Mouse (Mus musculus): ENCODE measurements around the gene Stk11ip. TPM values are rescaled to one million over a fixed set of nuclear protein-coding genes. Genes with fewer than 3 reads are reported as not detected.

Gene Stk11ip
- total and polyA plus RNA-seq, 3 experiments, result 30.0 to 201 (median 35.2) TPM

GRCm38 (mm10) chr1:75505956-75506831, 15.1 kb upstream of the Stk11ip start, which contains the start of gene Obsl1:
Obsl1 (minus strand) TSS chr1:75506452.
- Histone ChIP-seq H3K4me3 (ENCODE audit: low read depth, low read length) (peak within 1 kb of the TSS; percentile 17; the same call in 1 of the 2 replicates), H3K4me1 (ENCODE audit: insufficient read depth, low read depth, low read length) (no peaks in the 10 kb centered on the region; the same call in 1 of the 2 replicates), H3K27me3 (ENCODE audit: insufficient read depth, low read length) (peaks cover 39% of the 10 kb centered on the region; the same call in 1 of the 2 replicates), H3K9me3 (replicated peaks) (peaks cover 10% of the 10 kb centered on the region), H3K36me3 (replicated peaks) (no peaks in the 10 kb centered on the region)
- ATAC-seq (ENCODE audit: extremely low read depth, insufficient number of reproducible peaks, low FRiP score, poor library complexity, severe bottlenecking), result no peak
- TF ChIP-seq GATA1 (IDR thresholded peaks at IDR 0.05; ENCODE audit: borderline replicate concordance, low read length) (no peak), POLR2AphosphoS5 (IDR thresholded peaks at IDR 0.05; ENCODE audit: insufficient replicate concordance, low read depth, low read length) (no peak), GATA2 (IDR thresholded peaks at IDR 0.05; ENCODE audit: borderline replicate concordance, low read depth, low read length) (no peak), TAL1 (conservative IDR thresholded peaks at IDR 0.05; ENCODE audit: low read depth, low read length) (no peak), CTCF (IDR thresholded peaks at IDR 0.05; ENCODE audit: low read depth, low read length) (no peak)
- no peak for DNase-seq (ENCODE audit: low spot score)

- peaks cover 10% of the 10 kb centered on the region for H3K9me3 ChIP-seq (replicated peaks)
- no peak for DNase-seq (ENCODE audit: low spot score)
- no peak for ATAC-seq (ENCODE audit: extremely low read depth, insufficient number of reproducible peaks, low FRiP score, poor library complexity, severe bottlenecking)
- no peak within 1 kb of the TSS for H3K4me3 ChIP-seq (ENCODE audit: low read depth, low read length)
- H3K4me1 ChIP-seq (ENCODE audit: insufficient read depth, low read depth, low read length), result no peaks in the 10 kb centered on the region; the same call in 1 of the 2 replicates
- TF ChIP-seq TAL1 (conservative IDR thresholded peaks at IDR 0.05; ENCODE audit: low read depth, low read length), result no peak
- no peak for TF ChIP-seq GATA1 (IDR thresholded peaks at IDR 0.05; ENCODE audit: borderline replicate concordance, low read length)
- no peak for TF ChIP-seq CTCF (IDR thresholded peaks at IDR 0.05; ENCODE audit: low read depth, low read length)
- TF ChIP-seq POLR2AphosphoS5 (IDR thresholded peaks at IDR 0.05; ENCODE audit: insufficient replicate concordance, low read depth, low read length), result no peak
- no peak for TF ChIP-seq GATA2 (IDR thresholded peaks at IDR 0.05; ENCODE audit: borderline replicate concordance, low read depth, low read length)
- peaks cover 35% of the 10 kb centered on the region; the same call in 1 of the 2 replicates for H3K27me3 ChIP-seq (ENCODE audit: insufficient read depth, low read length)
- no peaks in the 10 kb centered on the region for H3K36me3 ChIP-seq (replicated peaks)
These were observed 14.3 kb upstream of the Stk11ip start, which contains the start of gene Inha for GRCm38 (mm10) chr1:75507006-75507405. Inha (plus strand) TSS chr1:75507077.

- H3K27me3 ChIP-seq (ENCODE audit: insufficient read depth, low read length), result peaks cover 32% of the 10 kb centered on the region; the same call in 1 of the 2 replicates
- ATAC-seq (ENCODE audit: extremely low read depth, insufficient number of reproducible peaks, low FRiP score, poor library complexity, severe bottlenecking), result no peak
- H3K4me3 ChIP-seq (ENCODE audit: low read depth, low read length), result no peak overlapping the region
These were observed 11.7 kb upstream of the Stk11ip start for GRCm38 (mm10) chr1:75509586-75509985.

GRCm38 (mm10) chr1:75510154-75510553, 11.2 kb upstream of the Stk11ip start:
- H3K9me3 ChIP-seq (replicated peaks), result peaks cover 8% of the 10 kb centered on the region
- DNase-seq (ENCODE audit: low spot score) (no peak), ATAC-seq (ENCODE audit: extremely low read depth, insufficient number of reproducible peaks, low FRiP score, poor library complexity, severe bottlenecking) (no peak)
- H3K4me1 ChIP-seq (ENCODE audit: insufficient read depth, low read depth, low read length), result peaks cover under 1% of the 10 kb centered on the region; the same call in 1 of the 2 replicates
- H3K27me3 ChIP-seq (ENCODE audit: insufficient read depth, low read length), result peaks cover 31% of the 10 kb centered on the region; the same call in 1 of the 2 replicates
- TF ChIP-seq CTCF (IDR thresholded peaks at IDR 0.05; ENCODE audit: low read depth, low read length) (no peak), GATA2 (IDR thresholded peaks at IDR 0.05; ENCODE audit: borderline replicate concordance, low read depth, low read length) (no peak), GATA1 (IDR thresholded peaks at IDR 0.05; ENCODE audit: borderline replicate concordance, low read length) (no peak), TAL1 (conservative IDR thresholded peaks at IDR 0.05; ENCODE audit: low read depth, low read length) (no peak), POLR2AphosphoS5 (IDR thresholded peaks at IDR 0.05; ENCODE audit: insufficient replicate concordance, low read depth, low read length) (no peak)
- no peak overlapping the region for H3K4me3 ChIP-seq (ENCODE audit: low read depth, low read length)
- H3K36me3 ChIP-seq (replicated peaks), result no peaks in the 10 kb centered on the region

More at GRCm38 (mm10) chr1:75509586-75509985, 11.7 kb upstream of the Stk11ip start:
- Histone ChIP-seq H3K9me3 (replicated peaks) (peaks cover 10% of the 10 kb centered on the region), H3K4me1 (ENCODE audit: insufficient read depth, low read depth, low read length) (no peaks in the 10 kb centered on the region; the same call in 1 of the 2 replicates), H3K36me3 (replicated peaks) (no peaks in the 10 kb centered on the region)
- no peak for DNase-seq (ENCODE audit: low spot score)
- TF ChIP-seq GATA2 (IDR thresholded peaks at IDR 0.05; ENCODE audit: borderline replicate concordance, low read depth, low read length) (no peak), CTCF (IDR thresholded peaks at IDR 0.05; ENCODE audit: low read depth, low read length) (no peak), POLR2AphosphoS5 (IDR thresholded peaks at IDR 0.05; ENCODE audit: insufficient replicate concordance, low read depth, low read length) (no peak), TAL1 (conservative IDR thresholded peaks at IDR 0.05; ENCODE audit: low read depth, low read length) (no peak), GATA1 (IDR thresholded peaks at IDR 0.05; ENCODE audit: borderline replicate concordance, low read length) (no peak)

GRCm38 (mm10) chr1:75511437-75512210, 9.7 kb upstream of the Stk11ip start:
- H3K4me1 ChIP-seq (ENCODE audit: insufficient read depth, low read depth, low read length), result peaks cover 2% of the 10 kb centered on the region; the same call in 1 of the 2 replicates

More at GRCm38 (mm10) chr1:75511437-75512210, 9.7 kb upstream of the Stk11ip start:
- H3K27me3 ChIP-seq (ENCODE audit: insufficient read depth, low read length), result peaks cover 22% of the 10 kb centered on the region; the same call in 1 of the 2 replicates
- no peaks in the 10 kb centered on the region for H3K36me3 ChIP-seq (replicated peaks)
- H3K9me3 ChIP-seq (replicated peaks), result no peaks in the 10 kb centered on the region
- TF ChIP-seq TAL1 (conservative IDR thresholded peaks at IDR 0.05; ENCODE audit: low read depth, low read length), result no peak
- TF ChIP-seq GATA2 (IDR thresholded peaks at IDR 0.05; ENCODE audit: borderline replicate concordance, low read depth, low read length), result no peak
- TF ChIP-seq CTCF (IDR thresholded peaks at IDR 0.05; ENCODE audit: low read depth, low read length), result no peak
- no peak for TF ChIP-seq POLR2AphosphoS5 (IDR thresholded peaks at IDR 0.05; ENCODE audit: insufficient replicate concordance, low read depth, low read length)
- TF ChIP-seq GATA1 (IDR thresholded peaks at IDR 0.05; ENCODE audit: borderline replicate concordance, low read length), result no peak
- DNase-seq (ENCODE audit: low spot score), result no peak
- no peak overlapping the region for H3K4me3 ChIP-seq (ENCODE audit: low read depth, low read length)
- ATAC-seq (ENCODE audit: extremely low read depth, insufficient number of reproducible peaks, low FRiP score, poor library complexity, severe bottlenecking), result no peak

Measured in G1E (cell line).